Mouse (Mus musculus) layer of hippocampus, adult 18-20 months (tissue): ENCODE results near the gene Spp1. TPM values are rescaled to one million over a fixed set of nuclear protein-coding genes. Genes with fewer than 3 reads are reported as not detected.
A peak's percentile ranks its signal among the peaks of the same experiment; 100 is the strongest.

Source experiments
- DNase-seq, 2 experiments: peaks; one replicate each; pipeline ENCODE4 v3.0.0; 2022; ENCODE audit warnings: low spot score in 2 of 2
- long read RNA-seq: library from polyadenylated mRNA; stranded (forward); transcript quantifications from one replicate; pipeline ENCODE4 v2.0.0, GENCODE M21; 2021
- total RNA-seq, 2 experiments: library from RNA; stranded (reverse); gene quantifications; 2 replicates each; pipeline ENCODE4 v1.2.3; 2021

Spp1 gene
- total RNA-seq, result 1 to 10 TPM; 4.7 to 5.6 TPM
- long read RNA-seq, partial matches to known transcripts, result 0 of 4 reads
- long read RNA-seq, other reads (novel, unspliced or antisense), result 0 of 4 reads

GRCm38 (mm10) chr5:104434835-104435301, at the start of gene Spp1:
Gene Spp1, plus strand, starts transcription at chr5:104435118.
- DNase-seq, result no peak

DNA sequence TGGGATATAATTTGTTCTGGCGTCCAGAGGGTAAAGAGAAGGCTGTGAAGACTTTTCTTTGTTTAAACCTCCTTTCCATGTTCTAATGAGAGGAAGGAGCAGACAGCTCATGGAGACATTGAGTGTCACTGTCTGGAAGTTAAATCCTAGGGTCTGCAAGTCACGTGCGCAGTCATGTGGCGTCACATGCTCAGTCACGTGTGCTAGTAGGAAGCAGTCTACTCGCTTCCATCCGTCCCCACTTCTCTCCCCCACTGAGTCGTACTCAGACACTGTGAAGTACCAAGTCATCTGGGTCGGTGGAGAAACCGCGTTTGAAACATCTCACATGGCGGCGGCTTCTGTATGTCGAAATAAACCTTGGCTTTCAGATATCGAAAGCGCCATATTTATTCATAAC, 49.4 kb upstream of the Spp1 start:
- DNase-seq, result no peak

- no peak for DNase-seq
Observed at GRCm38 (mm10) chr5:104386908-104387307, 48.0 kb upstream of the Spp1 start.

DNA sequence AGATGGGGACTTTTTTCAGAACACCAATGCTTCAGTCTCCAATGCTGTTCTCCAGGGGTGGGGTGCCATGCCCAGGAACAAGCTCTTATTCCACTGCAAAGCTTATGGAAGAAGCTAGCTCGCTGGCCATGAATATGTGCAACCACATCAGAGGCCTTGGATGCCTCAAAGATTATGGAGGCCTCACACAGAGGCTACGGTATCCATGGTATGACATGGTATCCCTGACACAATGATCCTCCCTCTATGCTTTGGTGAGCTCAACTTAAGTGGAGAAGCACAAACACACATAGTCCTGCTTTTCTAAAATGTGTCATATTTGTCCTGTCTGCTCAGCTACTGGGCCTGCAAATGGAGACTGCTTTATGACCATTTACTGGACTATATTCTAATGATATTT, 44.0 kb upstream of the Spp1 start:
- no peak for DNase-seq

DNA sequence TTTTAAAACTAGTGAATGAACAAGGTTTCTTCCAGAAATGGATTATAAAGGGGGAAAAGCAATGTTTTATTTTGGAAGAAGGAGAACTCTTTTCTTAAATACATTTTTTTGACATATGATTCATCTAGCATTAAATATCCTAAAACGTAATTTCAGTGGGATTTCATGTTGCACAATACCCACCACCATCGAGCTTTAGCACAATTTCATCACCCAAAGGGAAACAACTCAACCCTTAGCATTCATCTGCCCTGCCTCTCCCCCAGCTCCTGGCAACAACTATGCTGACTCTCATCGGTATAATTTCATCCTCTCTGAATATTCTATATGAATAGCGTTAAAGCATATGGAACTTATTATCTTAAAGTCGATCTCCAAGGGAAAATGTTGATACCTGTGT, 42.1 kb upstream of the Spp1 start:
- DNase-seq, result no peak

- DNase-seq, result no peak
Observed at GRCm38 (mm10) chr5:104396286-104396685, 38.6 kb upstream of the Spp1 start.

GRCm38 (mm10) chr5:104398001-104398400, 36.9 kb upstream of the Spp1 start:
- DNase-seq, result no peak

- no peak for DNase-seq
Observed at GRCm38 (mm10) chr5:104399291-104399950, 35.5 kb upstream of the Spp1 start.

DNA sequence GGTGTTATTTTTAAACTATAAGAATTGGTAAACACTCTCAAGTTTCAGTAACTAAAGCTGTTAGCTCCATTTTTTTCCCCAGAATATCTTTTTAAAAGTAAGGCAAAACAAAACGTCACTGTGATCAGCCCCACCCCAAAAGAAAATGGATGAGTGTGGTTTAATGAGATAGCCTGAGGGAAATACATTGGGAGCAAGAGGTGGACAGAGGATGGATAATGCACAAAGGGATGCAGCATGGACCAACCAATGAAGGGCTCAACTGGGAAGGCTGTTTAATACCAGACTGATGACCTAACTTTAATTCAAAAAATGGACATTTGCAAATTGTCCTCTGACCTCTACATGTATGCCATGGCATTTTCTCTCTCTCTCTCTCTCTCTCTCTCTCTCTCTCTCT, 34.9 kb upstream of the Spp1 start:
- no peak for DNase-seq

- no peak for DNase-seq
Observed at GRCm38 (mm10) chr5:104402651-104403050, 32.3 kb upstream of the Spp1 start.

DNA sequence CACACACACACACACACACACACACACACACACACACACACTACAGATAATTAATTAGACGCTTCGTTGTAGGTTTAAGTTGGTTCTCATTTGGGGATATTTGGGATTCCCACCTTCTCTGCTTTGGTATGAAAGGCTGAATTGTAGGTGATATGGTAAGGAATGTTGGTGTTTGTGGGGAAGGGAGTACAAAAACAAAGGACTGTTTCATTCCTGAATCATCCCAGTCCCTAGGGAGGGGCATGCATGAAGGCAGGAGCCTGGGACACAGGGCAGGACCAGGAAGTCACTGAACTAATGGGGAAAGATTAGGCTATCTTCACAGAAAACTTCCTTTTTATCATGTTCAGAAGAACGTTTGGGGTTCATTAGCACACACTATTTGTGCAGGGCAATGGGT, 31.6 kb upstream of the Spp1 start:
- DNase-seq, result no peak

DNA sequence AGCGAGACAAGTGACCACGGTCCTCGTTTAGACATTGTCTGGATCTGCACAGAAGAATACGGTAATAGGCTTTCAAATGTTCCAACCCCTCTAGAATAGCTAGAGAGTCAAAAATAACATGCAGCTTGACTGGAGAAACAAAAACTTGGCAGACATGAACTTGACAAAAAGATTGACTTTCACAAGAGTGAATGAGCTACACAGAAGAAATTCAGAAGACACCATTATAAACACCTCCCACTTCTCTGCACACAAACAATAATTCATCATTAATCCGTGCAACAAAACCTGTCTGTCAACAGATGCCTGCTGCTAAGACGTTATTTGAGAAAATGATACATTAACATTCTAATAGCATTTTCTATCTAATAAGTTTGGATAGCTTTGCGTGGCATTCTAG, 30.4 kb upstream of the Spp1 start:
- no peak for DNase-seq

GRCm38 (mm10) chr5:104405051-104405450, 29.9 kb upstream of the Spp1 start:
- DNase-seq, result no peak

DNA sequence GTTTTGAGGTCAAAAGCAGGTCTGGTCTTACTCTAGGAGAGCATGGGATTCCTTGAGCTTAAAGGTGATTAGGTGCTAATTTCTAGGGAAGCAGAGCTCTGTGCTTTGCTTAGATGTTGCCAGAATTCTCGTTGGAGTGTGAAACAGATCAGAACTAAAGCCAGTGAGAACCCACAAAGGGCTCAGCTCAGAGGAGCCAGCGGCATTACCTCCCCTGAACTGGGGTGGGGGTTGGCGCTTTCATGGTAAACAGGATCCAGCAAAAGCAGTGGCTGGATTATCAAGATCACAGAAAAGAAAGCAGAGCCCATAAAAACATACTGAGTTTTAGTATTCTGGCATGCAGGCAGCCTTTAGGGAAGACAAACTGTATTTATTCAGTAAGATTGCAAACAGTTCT, 28.2 kb upstream of the Spp1 start:
- peak in 1 of 2 experiments; percentile 13 for DNase-seq

DNA sequence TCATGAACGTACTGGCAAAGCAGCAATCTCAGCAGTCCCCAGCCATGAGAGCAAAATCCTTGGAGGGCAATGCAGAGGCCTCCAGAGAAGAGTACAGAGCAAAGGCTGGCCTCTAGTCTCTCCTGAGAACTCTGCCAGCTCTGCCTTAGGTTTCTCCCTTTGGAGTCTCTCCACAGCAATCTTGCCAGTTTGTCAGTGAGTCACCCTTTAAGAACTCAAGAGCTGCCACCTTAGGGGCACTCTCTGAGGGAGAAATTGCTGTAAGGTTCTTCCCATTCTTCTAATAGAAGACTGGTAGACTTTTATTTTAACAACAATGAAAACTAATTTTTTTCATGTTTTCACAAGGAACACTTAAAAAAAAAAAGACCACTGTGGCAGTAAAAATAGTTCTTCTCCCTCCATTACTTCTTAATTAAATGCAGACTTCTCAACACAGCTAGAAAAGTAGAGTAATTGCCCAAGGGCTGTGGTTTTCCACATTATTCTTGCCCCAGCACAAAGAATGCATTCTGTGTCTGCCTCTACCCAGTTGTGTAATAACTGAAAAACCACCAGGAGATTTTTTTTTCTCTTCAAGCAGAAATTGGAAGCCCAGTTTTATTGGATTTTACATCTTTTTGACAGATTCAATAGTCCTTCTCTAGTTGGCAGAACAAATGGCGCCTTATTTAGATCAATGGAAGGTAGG, 27.2 kb upstream of the Spp1 start:
- DNase-seq, result no peak

DNA sequence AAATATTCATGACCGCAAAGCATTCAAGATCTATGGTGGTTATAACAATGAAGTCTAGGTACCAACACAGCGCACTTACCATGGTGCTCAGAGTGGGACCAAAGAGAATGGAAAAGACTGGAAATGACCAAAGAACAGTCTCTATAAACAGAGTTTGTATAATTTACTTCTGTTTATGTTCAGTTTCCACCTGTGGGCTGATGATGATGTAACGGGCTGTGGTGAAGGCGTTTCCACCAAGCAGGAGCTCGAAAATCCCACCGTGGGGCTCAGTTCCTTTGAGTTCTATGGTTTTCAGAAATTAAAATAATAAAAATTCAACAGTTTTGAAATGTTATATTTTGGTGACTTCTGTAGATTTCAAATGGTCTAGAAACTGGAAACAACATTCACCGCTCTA, 26.4 kb upstream of the Spp1 start:
- no peak for DNase-seq

- no peak for DNase-seq
Observed at GRCm38 (mm10) chr5:104415999-104416398, 18.9 kb upstream of the Spp1 start.

GRCm38 (mm10) chr5:104417028-104417427, 17.9 kb upstream of the Spp1 start:
- DNase-seq, result no peak

GRCm38 (mm10) chr5:104417721-104418120, 17.2 kb upstream of the Spp1 start:
- no peak for DNase-seq

GRCm38 (mm10) chr5:104422039-104422438, 12.9 kb upstream of the Spp1 start:
- no peak for DNase-seq

- DNase-seq, result no peak
Observed at GRCm38 (mm10) chr5:104423861-104424260, 11.1 kb upstream of the Spp1 start.

- DNase-seq, result no peak
Observed at GRCm38 (mm10) chr5:104425949-104426348, 9.0 kb upstream of the Spp1 start.

- DNase-seq, result peak in 1 of 2 experiments; percentile 30
Observed at GRCm38 (mm10) chr5:104432886-104433285, 2.0 kb upstream of the Spp1 start.
